Mouse (Mus musculus): Measurements from ENCODE around the gene Tmprss11d.

GRCm38 (mm10) chr5:86414280-86414679, 41.1 kb upstream of the Tmprss11d start:
- TF ChIP-seq CTCF (IDR thresholded peaks at IDR 0.05; ENCODE audit: low read depth), result no peak
- TF ChIP-seq EP300 (IDR thresholded peaks at IDR 0.05; ENCODE audit: low read depth), result no peak
